Mouse (Mus musculus) liver, embryonic 15.5 days (tissue): Measurements from ENCODE around the gene H2-DMb1. TPM values are rescaled to one million over a fixed set of nuclear protein-coding genes. Genes with fewer than 3 reads are reported as not detected.

ENCODE experiments used
- ATAC-seq: fragments of 200-750 bp; cut with Nextera tagmentation; 2 replicates; pipeline ENCODE4 v1.8.0; 2017; ENCODE audit warnings: moderate number of reproducible peaks, mild to moderate bottlenecking, moderate library complexity; ENCODE audit not compliant: insufficient read depth
- H3K27ac ChIP-seq: fragments of 300-500 bp; sonication (generic); replicated peaks from 2 replicates; pipeline ENCODE4 v1.5.1; 2015; ENCODE audit warnings: mild to moderate bottlenecking, inconsistent platforms
- H3K27me3 ChIP-seq: fragments of 300-500 bp; sonication (generic); 2 replicates; pipeline ENCODE4 v1.6.1; 2015; ENCODE audit warnings: mild to moderate bottlenecking, inconsistent platforms
- H3K36me3 ChIP-seq: fragments of 300-500 bp; sonication (generic); replicated peaks from 2 replicates; pipeline ENCODE4 v1.6.1; 2015; ENCODE audit warnings: moderate library complexity, mild to moderate bottlenecking, inconsistent platforms
- H3K4me1 ChIP-seq: fragments of 300-500 bp; sonication (generic); replicated peaks from 2 replicates; pipeline ENCODE4 v1.6.1; 2015; ENCODE audit warnings: inconsistent platforms
- H3K4me2 ChIP-seq: fragments of 300-500 bp; sonication (generic); 2 replicates; pipeline ENCODE4 v1.6.1; 2015; ENCODE audit warnings: moderate library complexity, mild to moderate bottlenecking, inconsistent platforms
- H3K4me3 ChIP-seq: fragments of 300-500 bp; sonication (generic); replicated peaks from 2 replicates; pipeline ENCODE4 v1.5.1; 2015; ENCODE audit warnings: mild to moderate bottlenecking, inconsistent platforms
- H3K9ac ChIP-seq: fragments of 300-500 bp; sonication (generic); 2 replicates; pipeline ENCODE4 v1.6.1; 2015; ENCODE audit warnings: moderate library complexity, mild to moderate bottlenecking, inconsistent platforms
- H3K9me3 ChIP-seq: fragments of 300-500 bp; sonication (generic); replicated peaks from 2 replicates; pipeline ENCODE4 v1.6.1; 2016; ENCODE audit warnings: inconsistent platforms
- WGBS: fragments of 180-500 bp; shearing (Covaris S2); methylation state at CpG from one replicate; pipeline ENCODE4 v1.1.7; 2015; ENCODE audit warnings: mixed read lengths; ENCODE audit not compliant: insufficient replicate concordance; 5-methylcytosine and 5-hydroxymethylcytosine counted together
- polyA plus RNA-seq: library from polyadenylated mRNA; unstranded; fragments of >200 nt; fragmentation: Nextera tagmentation; extraction: Ambion mirVana; gene quantifications from 2 replicates; pipeline ENCODE4 v1.2.1, GENCODE M21; 2015

H2-DMb1 gene
- polyA plus RNA-seq, 1 experiment from 2014 or later = 1.7 TPM

GRCm38 (mm10) chr17:34179913-34180859 is 27.3 kb downstream of the H2-DMb1 start:
- H3K27ac ChIP-seq = no peak overlapping the region

DNA sequence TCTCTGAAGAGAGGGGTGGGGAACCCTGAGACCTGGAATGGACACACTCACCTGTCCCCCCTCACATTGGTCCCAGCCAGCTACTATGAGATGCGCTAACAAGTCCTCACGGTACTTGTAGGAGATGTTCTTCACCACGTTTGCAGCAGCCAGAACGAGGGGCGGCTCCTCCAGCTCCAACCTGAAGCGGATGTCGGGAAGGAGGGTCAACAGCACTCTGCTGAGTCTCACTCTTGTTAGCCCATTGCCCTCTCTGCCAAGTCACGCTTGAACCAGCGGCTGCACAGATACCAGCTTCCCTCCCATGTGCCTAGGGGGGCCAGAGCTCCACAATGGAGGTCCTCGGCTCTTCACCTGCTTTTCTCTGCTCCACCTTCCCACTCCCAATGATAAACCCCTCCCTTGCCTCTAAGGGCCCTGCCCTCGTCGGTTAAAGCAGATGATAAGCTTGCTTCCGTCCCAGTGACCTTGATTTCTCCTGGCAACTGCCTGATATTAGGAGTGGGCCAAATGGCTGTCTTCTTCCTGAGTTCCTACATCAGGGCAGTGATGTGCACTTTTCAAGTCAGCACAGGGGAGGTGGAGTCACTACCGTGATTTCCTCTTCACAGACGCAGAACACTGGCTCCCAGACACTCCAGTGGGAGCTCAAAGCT is 30.8 kb downstream of the H2-DMb1 start:
- Histone ChIP-seq H3K4me2 (no peak overlapping the region), H3K4me3 (no peak overlapping the region), H3K27ac (no peak overlapping the region), H3K9me3 (no peaks in the 10 kb centered on the region), H3K4me1 (peaks cover 29% of the 10 kb centered on the region), H3K27me3 (peaks cover 22% of the 10 kb centered on the region), H3K36me3 (no peaks in the 10 kb centered on the region), H3K9ac (no peak overlapping the region)
- no peak for ATAC-seq
- 51% methylated on average over 15 of the region's 15 CpGs for WGBS

More at GRCm38 (mm10) chr17:34179913-34180859, 27.3 kb downstream of the H2-DMb1 start:
- H3K36me3 ChIP-seq = no peaks in the 10 kb centered on the region
- no peak overlapping the region for H3K4me3 ChIP-seq
- H3K4me2 ChIP-seq = no peak overlapping the region
- H3K4me1 ChIP-seq = peaks cover 7% of the 10 kb centered on the region; the same call in 1 of the 2 replicates
- no peaks in the 10 kb centered on the region for H3K9me3 ChIP-seq
- no peak for ATAC-seq
- WGBS = 47% methylated on average over 13 of the region's 13 CpGs
- H3K27me3 ChIP-seq = 0 out of 2 replicates have a peak, but pooled peaks cover 1% of the 10 kb centered on the region
- no peak overlapping the region for H3K9ac ChIP-seq

DNA sequence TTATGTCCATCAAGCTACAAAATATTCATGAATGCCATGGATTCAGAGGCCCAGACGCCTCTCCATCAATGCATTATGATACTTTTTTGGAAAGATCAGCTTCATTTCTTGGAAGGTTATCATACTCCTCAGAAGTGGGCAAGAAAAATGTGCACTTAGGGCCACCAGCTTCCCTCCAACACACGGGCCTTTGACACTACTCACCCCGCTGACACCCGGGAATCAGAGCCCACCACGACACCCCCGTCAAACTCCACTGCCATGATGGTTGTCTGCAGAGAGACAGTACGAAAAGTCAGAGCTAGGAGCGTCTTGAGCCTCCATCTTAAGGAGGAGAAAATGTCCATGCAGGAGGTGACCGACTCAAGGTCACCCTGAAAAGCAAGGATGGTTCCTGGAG is 32.7 kb downstream of the H2-DMb1 start:
- Histone ChIP-seq H3K36me3 (no peaks in the 10 kb centered on the region), H3K4me1 (peaks cover 27% of the 10 kb centered on the region), H3K27me3 (peaks cover 26% of the 10 kb centered on the region), H3K9me3 (no peaks in the 10 kb centered on the region), H3K4me2 (no peak overlapping the region), H3K4me3 (no peak overlapping the region), H3K27ac (no peak overlapping the region), H3K9ac (no peak overlapping the region)
- 73% methylated on average over 9 of the region's 9 CpGs for WGBS
- ATAC-seq = no peak

DNA sequence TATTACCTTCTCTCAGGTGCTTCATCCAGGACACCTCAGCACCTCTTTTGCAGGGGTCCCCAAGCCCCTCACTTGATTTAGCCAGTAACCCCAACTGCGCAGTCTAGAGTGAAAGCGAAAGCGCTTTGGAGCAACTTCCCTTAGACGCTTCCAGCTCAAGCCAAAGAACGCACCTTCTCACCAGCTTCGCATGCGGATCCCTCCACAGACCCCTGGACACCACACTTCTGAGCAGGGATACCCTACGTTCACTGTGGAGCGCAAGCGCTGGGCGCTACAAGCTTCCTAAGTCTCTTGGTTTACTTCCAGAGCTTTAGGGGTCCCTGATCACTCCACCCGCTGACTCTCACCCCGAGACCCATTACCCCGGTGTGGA is 34.0 kb downstream of the H2-DMb1 start:
- Histone ChIP-seq H3K4me3 (peak overlapping the region; percentile 66), H3K27me3 (peaks cover 26% of the 10 kb centered on the region), H3K36me3 (no peaks in the 10 kb centered on the region), H3K9ac (peak overlapping the region; percentile 61), H3K4me1 (peaks cover 22% of the 10 kb centered on the region), H3K4me2 (peak overlapping the region; percentile 90), H3K27ac (no peak overlapping the region), H3K9me3 (no peaks in the 10 kb centered on the region)
- peak; percentile 20 for ATAC-seq
- 2% methylated on average over 14 of the region's 14 CpGs for WGBS

DNA sequence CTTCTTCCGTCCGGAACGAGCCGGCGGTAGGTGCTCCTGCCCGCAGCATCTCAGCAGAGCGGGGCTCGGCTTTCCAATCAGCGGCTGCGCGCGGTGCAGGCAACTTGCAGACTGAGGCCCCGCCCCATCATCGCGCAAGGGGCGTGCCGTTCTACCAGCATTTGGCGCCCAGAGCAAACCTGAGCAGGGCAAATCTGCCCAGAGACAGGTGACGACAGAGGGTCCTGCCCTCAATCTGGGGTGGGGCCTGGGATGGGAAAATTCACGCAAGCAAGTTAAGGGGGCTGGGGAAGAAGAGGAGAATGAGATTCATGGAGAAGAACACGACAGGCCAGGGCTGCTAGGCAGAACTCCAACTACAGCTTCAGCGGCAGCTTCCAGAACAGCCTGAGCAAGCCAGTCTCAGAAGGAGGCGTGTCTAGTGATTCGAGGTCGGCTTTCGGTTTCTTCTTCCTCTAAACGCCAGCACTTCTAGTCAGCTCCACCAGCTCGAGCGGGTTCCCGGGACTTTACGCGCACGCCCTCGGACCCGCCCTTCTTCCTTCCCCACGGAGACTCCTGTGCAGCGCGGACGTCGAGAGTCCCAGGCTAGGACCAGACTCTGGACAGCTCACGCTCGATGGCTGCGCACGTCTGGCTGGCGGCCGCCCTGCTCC is 34.5 kb downstream of the H2-DMb1 start, which contains the start of the genes Tap1 and Psmb9:
Gene Tap1, plus strand, starts transcription at position 293 of the 656 bp plus-strand sequence.
Gene Psmb9, minus strand, starts transcription at position 504 of the 656 bp plus-strand sequence.
- peak; percentile 88 for ATAC-seq
- Histone ChIP-seq H3K4me3 (peak within 1 kb of the TSS; percentile 66), H3K9me3 (no peaks in the 10 kb centered on the region), H3K36me3 (no peaks in the 10 kb centered on the region), H3K27me3 (peaks cover 26% of the 10 kb centered on the region), H3K9ac (peak within 1 kb of the TSS; percentile 61), H3K4me1 (peaks cover 22% of the 10 kb centered on the region), H3K27ac (peak within 1 kb of the TSS; percentile 67), H3K4me2 (peak within 1 kb of the TSS; percentile 90)
- WGBS = under 1% methylated on average over 46 of the region's 46 CpGs

GRCm38 (mm10) chr17:34188010-34188409 is 35.1 kb downstream of the H2-DMb1 start:
- peaks cover 22% of the 10 kb centered on the region for H3K4me1 ChIP-seq
- H3K4me2 ChIP-seq = peak overlapping the region; percentile 90
- peak overlapping the region; percentile 66 for H3K4me3 ChIP-seq
- peak overlapping the region; percentile 61 for H3K9ac ChIP-seq
- under 1% methylated on average over 20 of the region's 20 CpGs for WGBS
- ATAC-seq = peak; percentile 16; the same call in 1 of the 2 replicates
- peaks cover 32% of the 10 kb centered on the region for H3K27me3 ChIP-seq
- H3K9me3 ChIP-seq = no peaks in the 10 kb centered on the region
- H3K36me3 ChIP-seq = no peaks in the 10 kb centered on the region
- peak overlapping the region; percentile 67; the same call in 1 of the 2 replicates for H3K27ac ChIP-seq

- peaks cover 34% of the 10 kb centered on the region for H3K27me3 ChIP-seq
- ATAC-seq = no peak
- no peak overlapping the region for H3K4me2 ChIP-seq
These were observed 36.1 kb downstream of the H2-DMb1 start for GRCm38 (mm10) chr17:34188986-34189385.

DNA sequence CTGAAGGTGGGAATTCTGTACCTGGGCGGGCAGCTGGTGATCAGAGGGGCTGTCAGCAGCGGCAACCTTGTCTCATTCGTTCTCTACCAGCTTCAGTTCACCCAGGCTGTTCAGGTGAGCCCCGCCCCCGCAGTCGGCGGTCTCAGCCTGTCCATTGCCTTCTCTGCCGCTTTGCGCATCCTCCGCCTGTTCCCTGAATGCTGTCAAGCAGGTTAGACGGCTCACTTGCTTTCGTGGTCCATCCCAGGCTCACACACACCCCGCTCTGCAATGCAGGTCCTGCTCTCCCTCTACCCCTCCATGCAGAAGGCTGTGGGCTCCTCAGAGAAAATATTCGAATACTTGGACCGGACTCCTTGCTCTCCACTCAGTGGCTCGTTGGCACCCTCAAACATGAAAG is 40.0 kb downstream of the H2-DMb1 start:
- 58% methylated on average over 16 of the region's 16 CpGs for WGBS

More at GRCm38 (mm10) chr17:34188986-34189385, 36.1 kb downstream of the H2-DMb1 start:
- WGBS = 66% methylated on average over 6 of the region's 6 CpGs
- no peak overlapping the region for H3K27ac ChIP-seq
- peaks cover 22% of the 10 kb centered on the region for H3K4me1 ChIP-seq
- H3K36me3 ChIP-seq = no peaks in the 10 kb centered on the region
- H3K4me3 ChIP-seq = no peak overlapping the region
- no peak overlapping the region for H3K9ac ChIP-seq
- no peaks in the 10 kb centered on the region for H3K9me3 ChIP-seq

GRCm38 (mm10) chr17:34193468-34193867 is 40.6 kb downstream of the H2-DMb1 start:
- 58% methylated on average over 8 of the region's 8 CpGs for WGBS
- Histone ChIP-seq H3K4me2 (no peak overlapping the region), H3K27ac (no peak overlapping the region), H3K4me1 (peaks cover 16% of the 10 kb centered on the region), H3K27me3 (peaks cover 53% of the 10 kb centered on the region), H3K4me3 (no peak overlapping the region), H3K36me3 (no peaks in the 10 kb centered on the region), H3K9me3 (no peaks in the 10 kb centered on the region), H3K9ac (no peak overlapping the region)
- no peak for ATAC-seq

More for the DNA sequence above, 40.0 kb downstream of the H2-DMb1 start:
- Histone ChIP-seq H3K9ac (no peak overlapping the region), H3K9me3 (no peaks in the 10 kb centered on the region), H3K4me2 (no peak overlapping the region), H3K36me3 (no peaks in the 10 kb centered on the region), H3K4me1 (peaks cover 22% of the 10 kb centered on the region), H3K27ac (no peak overlapping the region), H3K4me3 (no peak overlapping the region), H3K27me3 (peaks cover 50% of the 10 kb centered on the region)
- no peak for ATAC-seq

DNA sequence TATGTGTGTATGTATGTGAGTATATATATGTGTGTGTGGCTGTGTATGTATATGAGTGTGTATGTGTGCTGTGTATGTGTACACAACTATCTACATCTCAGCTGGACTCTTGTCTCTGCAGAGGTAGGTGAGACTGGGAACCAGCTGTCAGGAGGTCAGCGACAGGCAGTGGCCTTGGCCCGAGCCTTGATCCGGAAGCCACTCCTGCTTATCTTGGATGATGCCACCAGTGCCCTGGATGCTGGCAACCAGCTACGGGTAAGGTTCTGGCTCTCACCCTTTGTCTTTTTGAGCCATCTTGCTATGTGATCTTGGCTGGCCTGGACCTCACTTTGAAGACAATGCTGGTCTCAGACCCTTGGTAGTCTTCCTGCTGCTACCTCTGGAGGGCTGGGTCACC is 41.9 kb downstream of the H2-DMb1 start:
- 73% methylated on average over 4 of the region's 4 CpGs for WGBS
- no peaks in the 10 kb centered on the region for H3K36me3 ChIP-seq
- no peak overlapping the region for H3K27ac ChIP-seq
- H3K9me3 ChIP-seq = no peaks in the 10 kb centered on the region
- H3K4me2 ChIP-seq = no peak overlapping the region
- peaks cover 16% of the 10 kb centered on the region for H3K4me1 ChIP-seq
- no peak overlapping the region for H3K9ac ChIP-seq
- ATAC-seq = no peak
- H3K4me3 ChIP-seq = no peak overlapping the region
- peaks cover 62% of the 10 kb centered on the region for H3K27me3 ChIP-seq
